In genomic region chr3:142863236-142863635, GRCm38 (mm10) we compare ENCODE assay signal across 16 mouse cellular contexts. TPM values are rescaled to one million over a fixed set of nuclear protein-coding genes. Genes with fewer than 3 reads are reported as not detected.
DNase-seq lines count a peak whose midpoint lies in the region; ATAC-seq and TF ChIP-seq lines count a peak whose summit lies in the region.
"Had no signal": no experiment of that assay in that cellular context is flagged by ENCODE, and none has a peak within 500 bp of the region (broad histone marks: within the 10 kb centered on the region; RNA-seq: fewer than 3 reads in every experiment).

No protein-coding gene starts in this region.

- TF ChIP-seq CTCF in lung, embryonic 14.5 days (IDR thresholded peaks at IDR 0.05; ENCODE audit: low read depth), result no peak
- no peak for TF ChIP-seq CTCF in MEL (IDR thresholded peaks at IDR 0.05 in 2 of 3, conservative IDR thresholded peaks at IDR 0.05 in 1 of 3; ENCODE audit: control insufficient read depth in 1 of 3, insufficient read depth in 1 of 3, low read depth in 2 of 3, low read length in 3 of 3, poor library complexity in 1 of 3, severe bottlenecking in 1 of 3)

- H3K9me3 ChIP-seq in lung, embryonic 14.5 days (ENCODE audit: low read depth, low read length), result no peaks in the 10 kb centered on the region
- no peaks in the 10 kb centered on the region for H3K9me3 ChIP-seq in MEL (replicated peaks; ENCODE audit: insufficient read depth, low read length)
- H3K9me3 ChIP-seq in intestine, embryonic 15.5 days, result no peaks in the 10 kb centered on the region
- H3K9me3 ChIP-seq in stomach, embryonic 14.5 days (ENCODE audit: control insufficient read depth, low read depth, low read length), result no peaks in the 10 kb centered on the region
- no peaks in the 10 kb centered on the region for H3K9me3 ChIP-seq in heart, embryonic 10.5 days
- H3K9me3 ChIP-seq: hindbrain, embryonic 13.5 days; midbrain, embryonic 15.5 days had no signal

- no peak for TF ChIP-seq RAD21 in MEL (IDR thresholded peaks at IDR 0.05; ENCODE audit: low read depth, low read length)

- TF ChIP-seq EP300 in MEL (IDR thresholded peaks at IDR 0.05; ENCODE audit: low read depth in 1 of 2, low read length in 2 of 2), result no peak

- no peak overlapping the region for H3K27ac ChIP-seq in lung, embryonic 14.5 days (ENCODE audit: low read depth)
- no peak overlapping the region for H3K27ac ChIP-seq in MEL (ENCODE audit: control insufficient read depth, low read depth, low read length)
- H3K27ac ChIP-seq in intestine, embryonic 15.5 days, result no peak overlapping the region
- no peak overlapping the region for H3K27ac ChIP-seq in stomach, embryonic 14.5 days (ENCODE audit: low read length)
- no peak overlapping the region for H3K27ac ChIP-seq in heart, embryonic 10.5 days
- H3K27ac ChIP-seq: gastrocnemius, adult 2 months; hindbrain, embryonic 13.5 days; midbrain, embryonic 15.5 days had no signal

- TF ChIP-seq POLR2A in MEL (IDR thresholded peaks at IDR 0.05; ENCODE audit: control insufficient read depth in 1 of 2, insufficient read depth in 1 of 2, low read depth in 1 of 2, low read length in 2 of 2, poor library complexity in 1 of 2), result no peak

- no peaks in the 10 kb centered on the region for H3K4me1 ChIP-seq in lung, embryonic 14.5 days (ENCODE audit: insufficient read depth)
- H3K4me1 ChIP-seq in MEL (ENCODE audit: control insufficient read depth in 1 of 2, insufficient read depth in 2 of 2, low read length in 2 of 2), result peaks cover 0 to 2% of the 10 kb centered on the region in 2 experiments; a peak in 2 of 4 replicates
- H3K4me1 ChIP-seq in intestine, embryonic 15.5 days (replicated peaks), result peaks cover 3% of the 10 kb centered on the region; the same call in 1 of the 2 replicates
- no peaks in the 10 kb centered on the region for H3K4me1 ChIP-seq in stomach, embryonic 14.5 days (ENCODE audit: control insufficient read depth, insufficient read depth, low read length)
- no peaks in the 10 kb centered on the region for H3K4me1 ChIP-seq in heart, embryonic 10.5 days
- H3K4me1 ChIP-seq: hindbrain, embryonic 13.5 days; midbrain, embryonic 15.5 days had no signal

- 62% methylated on average over 2 of the region's 2 CpGs for WGBS in lung, embryonic 14.5 days
- 80% methylated on average over 2 of the region's 2 CpGs for WGBS in intestine, embryonic 15.5 days
- 77% methylated on average over 2 of the region's 2 CpGs for WGBS in stomach, embryonic 14.5 days
- 94% methylated on average over 2 of the region's 2 CpGs for WGBS in heart, embryonic 10.5 days

- H3K9ac ChIP-seq in lung, embryonic 14.5 days, result no peak overlapping the region
- H3K9ac ChIP-seq in MEL (ENCODE audit: control insufficient read depth, low read depth, low read length, poor library complexity, severe bottlenecking), result no peak overlapping the region
- no peak overlapping the region for H3K9ac ChIP-seq in intestine, embryonic 15.5 days
- H3K9ac ChIP-seq in stomach, embryonic 14.5 days (replicated peaks; ENCODE audit: low read depth, low read length), result no peak overlapping the region
- H3K9ac ChIP-seq: forebrain, postnatal 0 days; hindbrain, embryonic 13.5 days; midbrain, embryonic 15.5 days had no signal

- DNase-seq in lung, embryonic 14.5 days, result peak; percentile 68
- DNase-seq in lung, postnatal 14 days, result no peak
- peak; percentile 37 for DNase-seq in MEL (ENCODE audit: low read depth, low spot score)
- no peak for DNase-seq in heart, embryonic 10.5 days (ENCODE audit: low spot score)
- no peak for DNase-seq in MN1 (ENCODE audit: low spot score)
- DNase-seq in cerebellum, adult 9-11 months, result no peak
- DNase-seq: cerebellum, postnatal 36 days; forebrain, postnatal 0 days; gastrocnemius, adult 2 months; heart, postnatal 10 days; kidney, adult 11 months; left cerebral cortex, postnatal 4 days had no signal

- peaks cover 30% of the 10 kb centered on the region for H3K79me2 ChIP-seq in MEL (ENCODE audit: control insufficient read depth, insufficient read depth, low read length, poor library complexity)

- H3K36me3 ChIP-seq in lung, embryonic 14.5 days (ENCODE audit: insufficient read depth), result no peaks in the 10 kb centered on the region
- H3K36me3 ChIP-seq in MEL (ENCODE audit: control insufficient read depth in 1 of 2, insufficient read depth in 2 of 2, low read length in 2 of 2), result peaks cover 4 to 13% of the 10 kb centered on the region in 2 experiments; a peak in 3 of 4 replicates
- no peaks in the 10 kb centered on the region for H3K36me3 ChIP-seq in intestine, embryonic 15.5 days
- no peaks in the 10 kb centered on the region for H3K36me3 ChIP-seq in stomach, embryonic 14.5 days (ENCODE audit: control insufficient read depth, insufficient read depth, low read length)
- H3K36me3 ChIP-seq in heart, embryonic 10.5 days, result no peaks in the 10 kb centered on the region
- H3K36me3 ChIP-seq: hindbrain, embryonic 13.5 days; midbrain, embryonic 15.5 days had no signal

- no peak overlapping the region for H3K4me3 ChIP-seq in lung, embryonic 14.5 days (ENCODE audit: low read depth, low read length)
- H3K4me3 ChIP-seq in MEL (ENCODE audit: control insufficient read depth in 1 of 2, insufficient read depth in 1 of 2, low read depth in 2 of 2, low read length in 2 of 2), result no peak overlapping the region
- no peak overlapping the region for H3K4me3 ChIP-seq in intestine, embryonic 15.5 days (replicated peaks)
- no peak overlapping the region for H3K4me3 ChIP-seq in stomach, embryonic 14.5 days (ENCODE audit: low read depth, low read length)
- H3K4me3 ChIP-seq in heart, embryonic 10.5 days, result no peak overlapping the region
- H3K4me3 ChIP-seq: gastrocnemius, adult 2 months; hindbrain, embryonic 13.5 days; midbrain, embryonic 15.5 days had no signal

- H3K4me2 ChIP-seq in lung, embryonic 14.5 days, result no peak overlapping the region
- H3K4me2 ChIP-seq in intestine, embryonic 15.5 days (replicated peaks), result no peak overlapping the region
- H3K4me2 ChIP-seq in stomach, embryonic 14.5 days (replicated peaks; ENCODE audit: low read depth, low read length), result no peak overlapping the region
- H3K4me2 ChIP-seq: hindbrain, embryonic 13.5 days; midbrain, embryonic 15.5 days had no signal

- H3K27me3 ChIP-seq in lung, embryonic 14.5 days (ENCODE audit: insufficient read depth, low read length), result no peaks in the 10 kb centered on the region
- no peaks in the 10 kb centered on the region for H3K27me3 ChIP-seq in MEL (ENCODE audit: control insufficient read depth in 1 of 2, insufficient read depth in 2 of 2, low read length in 2 of 2)
- no peaks in the 10 kb centered on the region for H3K27me3 ChIP-seq in intestine, embryonic 15.5 days (replicated peaks)
- no peaks in the 10 kb centered on the region for H3K27me3 ChIP-seq in stomach, embryonic 14.5 days (ENCODE audit: control insufficient read depth, insufficient read depth, low read length)
- no peaks in the 10 kb centered on the region for H3K27me3 ChIP-seq in heart, embryonic 10.5 days (ENCODE audit: insufficient read depth, poor library complexity, severe bottlenecking)
- H3K27me3 ChIP-seq: hindbrain, embryonic 13.5 days; midbrain, embryonic 15.5 days had no signal

- peak; percentile 90 for ATAC-seq in lung, embryonic 14.5 days (ENCODE audit: insufficient read depth)
- peak; percentile 65; the same call in 1 of the 2 replicates for ATAC-seq in intestine, embryonic 15.5 days
- ATAC-seq in stomach, embryonic 14.5 days (ENCODE audit: insufficient number of reproducible peaks, insufficient read depth, low FRiP score, low read depth), result peak; percentile 84
- ATAC-seq: forebrain, postnatal 0 days; midbrain, embryonic 15.5 days had no signal

TF ChIP-seq in MEL, 35 proteins besides CTCF, POLR2A, EP300 and RAD21:
- TF ChIP-seq E2F4 (IDR thresholded peaks at IDR 0.05; ENCODE audit: borderline replicate concordance, low read depth, low read length) (no peak), JUND (IDR thresholded peaks at IDR 0.05; ENCODE audit: low read depth, low read length) (no peak), CHD2 (IDR thresholded peaks at IDR 0.05; ENCODE audit: low read length) (no peak), ETS1 (IDR thresholded peaks at IDR 0.05; ENCODE audit: low read depth, low read length) (no peak), MAFK (IDR thresholded peaks at IDR 0.05; ENCODE audit: borderline replicate concordance, low read depth, low read length) (no peak), HCFC1 (IDR thresholded peaks at IDR 0.05; ENCODE audit: low read depth, low read length) (no peak), ZC3H11A (IDR thresholded peaks at IDR 0.05; ENCODE audit: low read depth, low read length) (no peak), MYB (IDR thresholded peaks at IDR 0.05; ENCODE audit: low read depth, low read length) (no peak), RCOR1 (IDR thresholded peaks at IDR 0.05; ENCODE audit: low read depth, low read length) (no peak), GABPA (IDR thresholded peaks at IDR 0.05; ENCODE audit: low read depth, low read length) (no peak)

RNA-seq across cellular contexts. Expression of gene Pkn2, which starts 18.6 kb away (rescaled TPM):
- 50.3 and 56.8 TPM in 2 replicates for polyA plus RNA-seq in lung, embryonic 14.5 days (2014; fragmentation: Nextera tagmentation; extraction: Ambion mirVana)
- total RNA-seq in MEL (2012; rRNA removed), result 33.5 and 38.6 TPM in 2 replicates
- 10 to 100 TPM; 34.7 to 38.8 TPM for polyA plus RNA-seq in MEL (2012; ENCODE audit: insufficient read depth in 1 of 2, insufficient read length in 2 of 2, low read depth in 1 of 2, low replicate concordance in 2 of 2, missing spikeins in 1 of 2)
- 39.8 and 47.4 TPM in 2 replicates for polyA plus RNA-seq in intestine, embryonic 15.5 days (2015; fragmentation: Nextera tagmentation; extraction: Ambion mirVana)
- polyA plus RNA-seq in stomach, embryonic 14.5 days (2014; fragmentation: Nextera tagmentation; extraction: Ambion mirVana), result 57.1 and 57.7 TPM in 2 replicates
- polyA plus RNA-seq in heart, embryonic 10.5 days (2016; fragmentation: Nextera tagmentation; extraction: Ambion mirVana), result 42.4 and 52.3 TPM in 2 replicates

Comparison
In these comparisons a context has a peak if more than half of its experiments do, and no peak if none do; other contexts are left out.
1. DNase-seq: peak in lung, embryonic 14.5 days (single experiment) and MEL (single experiment); none in lung, postnatal 14 days (single experiment), heart, embryonic 10.5 days (single experiment), MN1 (single experiment) and cerebellum, adult 9-11 months (single experiment).
2. Peak in every context shown above with its lines, with median percentiles within 50 percentile points of each other: ATAC-seq.